Mouse (Mus musculus) erythroblast, embryonic 14.5 days (primary cell): ENCODE results near the gene Vps33b. TPM values are rescaled to one million over a fixed set of nuclear protein-coding genes. Genes with fewer than 3 reads are reported as not detected.

ENCODE experiments used
- H3K27me3 ChIP-seq: 2 replicates; pipeline ENCODE4 v1.6.1; 2012; ENCODE audit warnings: inconsistent platforms; ENCODE audit not compliant: control insufficient read depth
- H3K36me3 ChIP-seq: 2 replicates; pipeline ENCODE4 v1.6.1; 2012; ENCODE audit warnings: mild to moderate bottlenecking, inconsistent platforms; ENCODE audit not compliant: control insufficient read depth
- H3K4me1 ChIP-seq: 2 replicates; pipeline ENCODE4 v1.6.1; 2012; ENCODE audit warnings: inconsistent platforms; ENCODE audit not compliant: control insufficient read depth
- H3K4me3 ChIP-seq: replicated peaks from 2 replicates; pipeline ENCODE3; 2012; ENCODE audit warnings: moderate library complexity, mild to moderate bottlenecking, inconsistent platforms
- H3K9me3 ChIP-seq: 2 replicates; pipeline ENCODE4 v1.6.1; 2012; ENCODE audit warnings: low read length, inconsistent platforms, mixed read lengths; ENCODE audit not compliant: control insufficient read depth
- GATA1 ChIP-seq: IDR thresholded peaks from 2 replicates; pipeline ENCODE4 v1.6.1; 2012; ENCODE audit warnings: low read length, inconsistent platforms, mixed read lengths
- TAL1 ChIP-seq: IDR thresholded peaks from 3 replicates; pipeline ENCODE4 v1.6.1; 2012; ENCODE audit warnings: low read length, inconsistent platforms, mixed read lengths
- polyA plus RNA-seq: library from polyadenylated mRNA; stranded (reverse); fragments of >175 nt; gene quantifications from 2 replicates; pipeline ENCODE4 v1.2.3, GENCODE M21; 2012

The Vps33b gene
- polyA plus RNA-seq, 1 experiment = 0.14 TPM

- Histone ChIP-seq H3K4me1 (peaks cover 56% of the 10 kb centered on the region), H3K27me3 (no peaks in the 10 kb centered on the region), H3K36me3 (peaks cover 28% of the 10 kb centered on the region), H3K9me3 (no peaks in the 10 kb centered on the region), H3K4me3 (peak overlapping the region; percentile 71)
- TF ChIP-seq GATA1 = no peak
- TF ChIP-seq TAL1 = no peak
Observed at GRCm38 (mm10) chr7:80339793-80340628, 70.6 kb downstream of the Vps33b start.

- TF ChIP-seq GATA1 (no peak), TAL1 (no peak)
- peak within 1 kb of the TSS; percentile 71 for H3K4me3 ChIP-seq
- no peaks in the 10 kb centered on the region for H3K9me3 ChIP-seq
- H3K36me3 ChIP-seq = peaks cover 21% of the 10 kb centered on the region
- H3K4me1 ChIP-seq = peaks cover 58% of the 10 kb centered on the region
- H3K27me3 ChIP-seq = no peaks in the 10 kb centered on the region
Observed at GRCm38 (mm10) chr7:80340793-80341192, 71.3 kb downstream of the Vps33b start, which contains the start of gene Unc45a. Gene Unc45a, minus strand, starts transcription at chr7:80341005.

Other genes with a start within 250 kb of the Vps33b start
- gene Zfp710, start 244.8 kb upstream of the Vps33b start, polyA plus RNA-seq = 0.20 and 0.27 TPM in 2 replicates
- gene Idh2, start 154.3 kb upstream of the Vps33b start, polyA plus RNA-seq = 3.8 and 4.1 TPM in 2 replicates
- gene Sema4b, start 82.8 kb upstream of the Vps33b start, polyA plus RNA-seq = 3.1 and 3.2 TPM in 2 replicates
- gene Cib1, start 36.8 kb upstream of the Vps33b start, polyA plus RNA-seq = 9.1 and 10.7 TPM in 2 replicates
- 0.06 and 0.17 TPM in 2 replicates for gene Gdpgp1, start 36.8 kb upstream of the Vps33b start, polyA plus RNA-seq
- gene Ttll13, start 23.3 kb upstream of the Vps33b start, polyA plus RNA-seq = 0.06 and 0.42 TPM in 2 replicates
- 2.9 and 4.1 TPM in 2 replicates for gene Ngrn, start 8.4 kb upstream of the Vps33b start, polyA plus RNA-seq
- 3.0 and 4.6 TPM in 2 replicates for gene Prc1, start 24.8 kb downstream of the Vps33b start, polyA plus RNA-seq
- 0.21 and 0.34 TPM in 2 replicates for gene Rccd1, start 54.8 kb downstream of the Vps33b start, polyA plus RNA-seq
- 1.5 and 2.7 TPM in 2 replicates for gene Unc45a, start 71.4 kb downstream of the Vps33b start, polyA plus RNA-seq
- 1.4 and 1.8 TPM in 2 replicates for gene Hddc3, start 73.5 kb downstream of the Vps33b start, polyA plus RNA-seq
- gene Man2a2, start 101.7 kb downstream of the Vps33b start, polyA plus RNA-seq = 0.05 and 0.14 TPM in 2 replicates
- 0.69 and 0.95 TPM in 2 replicates for gene Fes, start 118.3 kb downstream of the Vps33b start, polyA plus RNA-seq
- gene Furin, start 135.8 kb downstream of the Vps33b start, polyA plus RNA-seq = 0.65 and 0.76 TPM in 2 replicates